Mouse (Mus musculus): ENCODE measurements around the gene Kndc1. TPM values are rescaled to one million over a fixed set of nuclear protein-coding genes. Genes with fewer than 3 reads are reported as not detected.
A peak's percentile ranks its signal among the peaks of the same experiment; 100 is the strongest.

Kndc1 gene
- polyA plus RNA-seq, 1 experiment, result not detected

- TF ChIP-seq CTCF (IDR thresholded peaks at IDR 0.05; ENCODE audit: insufficient read depth, low read depth, low read length) (no peak), POLR2A (IDR thresholded peaks at IDR 0.05; ENCODE audit: insufficient read depth, low read depth, low read length) (no peak)
- WGBS, result 29% methylated on average over 13 of the region's 13 CpGs
- Histone ChIP-seq H3K4me3 (ENCODE audit: insufficient read depth, low read depth, low read length) (peak overlapping the region; percentile 23), H3K4me1 (ENCODE audit: control insufficient read depth, insufficient read depth, low read length) (peaks cover 11% of the 10 kb centered on the region), H3K27ac (ENCODE audit: insufficient read depth, low read depth, low read length) (no peak overlapping the region)
Observed at GRCm38 (mm10) chr7:139979011-139979719, 84.7 kb downstream of the Kndc1 start.

DNA sequence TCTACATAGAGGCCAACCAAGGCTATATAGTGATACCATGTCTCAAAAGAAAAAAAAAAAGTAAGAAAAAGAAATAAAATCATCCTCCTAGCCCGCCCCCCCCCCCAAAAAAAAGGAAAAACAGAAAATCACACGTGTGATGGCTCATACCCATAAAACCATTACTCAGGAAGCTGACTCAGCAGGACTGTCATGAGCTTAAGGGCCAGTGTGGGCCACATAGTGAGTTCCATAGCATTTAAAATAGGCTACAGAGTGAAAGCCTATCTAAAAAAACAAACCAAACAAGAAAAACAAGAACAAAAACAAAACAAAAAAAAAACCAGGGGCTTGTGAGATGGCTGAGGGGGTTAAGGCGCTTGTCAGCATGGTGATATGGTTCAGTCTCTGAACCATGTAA lies 86.3 kb downstream of the Kndc1 start:
- TF ChIP-seq CTCF (IDR thresholded peaks at IDR 0.05; ENCODE audit: insufficient read depth, low read depth, low read length) (no peak), POLR2A (IDR thresholded peaks at IDR 0.05; ENCODE audit: insufficient read depth, low read depth, low read length) (no peak)
- H3K4me3 ChIP-seq (ENCODE audit: insufficient read depth, low read depth, low read length), result no peak overlapping the region
- peaks cover 11% of the 10 kb centered on the region for H3K4me1 ChIP-seq (ENCODE audit: control insufficient read depth, insufficient read depth, low read length)
- no peak overlapping the region for H3K27ac ChIP-seq (ENCODE audit: insufficient read depth, low read depth, low read length)
- WGBS, result 75% methylated on average over 3 of the region's 3 CpGs

DNA sequence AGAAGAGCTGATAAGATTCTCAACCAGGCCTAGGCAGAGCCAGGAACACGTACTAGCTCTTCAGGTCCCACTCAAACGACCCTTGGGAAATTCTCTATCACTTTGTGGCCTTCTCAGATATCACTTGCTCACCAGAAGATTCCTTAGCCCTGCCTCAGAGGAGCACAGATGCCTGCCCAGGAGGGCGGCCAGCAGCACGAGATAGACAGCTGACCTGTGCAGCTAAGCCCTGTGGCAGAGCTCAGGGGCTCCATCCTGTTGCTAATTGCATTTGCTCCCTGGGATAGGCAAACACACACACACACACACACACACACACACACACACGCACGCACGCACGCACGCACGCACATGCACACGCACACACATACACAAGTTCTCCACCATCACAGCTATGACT lies 87.6 kb downstream of the Kndc1 start:
- 90% methylated on average over 11 of the region's 11 CpGs for WGBS
- no peak overlapping the region for H3K27ac ChIP-seq (ENCODE audit: insufficient read depth, low read depth, low read length)
- TF ChIP-seq POLR2A (IDR thresholded peaks at IDR 0.05; ENCODE audit: insufficient read depth, low read depth, low read length) (no peak), CTCF (IDR thresholded peaks at IDR 0.05; ENCODE audit: insufficient read depth, low read depth, low read length) (no peak)
- H3K4me3 ChIP-seq (ENCODE audit: insufficient read depth, low read depth, low read length), result no peak overlapping the region
- H3K4me1 ChIP-seq (ENCODE audit: control insufficient read depth, insufficient read depth, low read length), result peaks cover 11% of the 10 kb centered on the region

GRCm38 (mm10) chr7:139984505-139984904 lies 90.0 kb downstream of the Kndc1 start:
- WGBS, result 95% methylated on average over 11 of the region's 11 CpGs
- TF ChIP-seq POLR2A (IDR thresholded peaks at IDR 0.05; ENCODE audit: insufficient read depth, low read depth, low read length), result no peak
- TF ChIP-seq CTCF (IDR thresholded peaks at IDR 0.05; ENCODE audit: insufficient read depth, low read depth, low read length), result no peak
- no peak overlapping the region for H3K27ac ChIP-seq (ENCODE audit: insufficient read depth, low read depth, low read length)
- H3K4me3 ChIP-seq (ENCODE audit: insufficient read depth, low read depth, low read length), result no peak overlapping the region
- H3K4me1 ChIP-seq (ENCODE audit: control insufficient read depth, insufficient read depth, low read length), result no peaks in the 10 kb centered on the region

GRCm38 (mm10) chr7:139988272-139988671 lies 93.8 kb downstream of the Kndc1 start:
- TF ChIP-seq CTCF (IDR thresholded peaks at IDR 0.05; ENCODE audit: insufficient read depth, low read depth, low read length) (no peak), POLR2A (IDR thresholded peaks at IDR 0.05; ENCODE audit: insufficient read depth, low read depth, low read length) (no peak)
- Histone ChIP-seq H3K4me1 (ENCODE audit: control insufficient read depth, insufficient read depth, low read length) (no peaks in the 10 kb centered on the region), H3K27ac (ENCODE audit: insufficient read depth, low read depth, low read length) (no peak overlapping the region), H3K4me3 (ENCODE audit: insufficient read depth, low read depth, low read length) (no peak overlapping the region)
- 88% methylated on average over 9 of the region's 9 CpGs for WGBS

- Histone ChIP-seq H3K4me3 (ENCODE audit: insufficient read depth, low read depth, low read length) (no peak overlapping the region), H3K4me1 (ENCODE audit: control insufficient read depth, insufficient read depth, low read length) (no peaks in the 10 kb centered on the region), H3K27ac (ENCODE audit: insufficient read depth, low read depth, low read length) (no peak overlapping the region)
- 67% methylated on average over 8 of the region's 8 CpGs for WGBS
- TF ChIP-seq CTCF (IDR thresholded peaks at IDR 0.05; ENCODE audit: insufficient read depth, low read depth, low read length) (no peak), POLR2A (IDR thresholded peaks at IDR 0.05; ENCODE audit: insufficient read depth, low read depth, low read length) (no peak)
Observed at GRCm38 (mm10) chr7:139990864-139991394, 96.4 kb downstream of the Kndc1 start.

Other genes starting within 250 kb of the Kndc1 start
- not detected in 2 replicates for gene Cfap46, start 210.9 kb upstream of the Kndc1 start, polyA plus RNA-seq (2012; ENCODE audit: insufficient read depth, insufficient read length, low replicate concordance, missing spikeins)
- not detected in 2 replicates for gene Adgra1, start 60.5 kb upstream of the Kndc1 start, polyA plus RNA-seq (2012; ENCODE audit: insufficient read depth, insufficient read length, low replicate concordance, missing spikeins)
- gene Utf1, start 49.1 kb downstream of the Kndc1 start, polyA plus RNA-seq (2012; ENCODE audit: insufficient read depth, insufficient read length, low replicate concordance, missing spikeins), result not detected in 2 replicates
- not detected in 2 replicates for gene 6430531B16Rik, start 84.1 kb downstream of the Kndc1 start, polyA plus RNA-seq (2012; ENCODE audit: insufficient read depth, insufficient read length, low replicate concordance, missing spikeins)
- gene Adam8, start 97.9 kb downstream of the Kndc1 start, polyA plus RNA-seq (2012; ENCODE audit: insufficient read depth, insufficient read length, low replicate concordance, missing spikeins), result not detected in 2 replicates
- not detected in 2 replicates for gene Zfp511, start 141.7 kb downstream of the Kndc1 start, polyA plus RNA-seq (2012; ENCODE audit: insufficient read depth, insufficient read length, low replicate concordance, missing spikeins)
- gene Tubgcp2, start 142.0 kb downstream of the Kndc1 start, polyA plus RNA-seq (2012; ENCODE audit: insufficient read depth, insufficient read length, low replicate concordance, missing spikeins), result not detected in 2 replicates
- not detected in 2 replicates for gene Msx3, start 154.4 kb downstream of the Kndc1 start, polyA plus RNA-seq (2012; ENCODE audit: insufficient read depth, insufficient read length, low replicate concordance, missing spikeins)
- gene Caly, start 187.9 kb downstream of the Kndc1 start, polyA plus RNA-seq (2012; ENCODE audit: insufficient read depth, insufficient read length, low replicate concordance, missing spikeins), result not detected in 2 replicates
- gene Prap1, start 198.7 kb downstream of the Kndc1 start, polyA plus RNA-seq (2012; ENCODE audit: insufficient read depth, insufficient read length, low replicate concordance, missing spikeins), result not detected in 2 replicates
- not detected in 2 replicates for gene Fuom, start 207.7 kb downstream of the Kndc1 start, polyA plus RNA-seq (2012; ENCODE audit: insufficient read depth, insufficient read length, low replicate concordance, missing spikeins)
- not detected in 2 replicates for gene Paox, start 221.1 kb downstream of the Kndc1 start, polyA plus RNA-seq (2012; ENCODE audit: insufficient read depth, insufficient read length, low replicate concordance, missing spikeins)
- not detected in 2 replicates for gene Echs1, start 221.8 kb downstream of the Kndc1 start, polyA plus RNA-seq (2012; ENCODE audit: insufficient read depth, insufficient read length, low replicate concordance, missing spikeins)
- not detected in 2 replicates for gene Mtg1, start 242.9 kb downstream of the Kndc1 start, polyA plus RNA-seq (2012; ENCODE audit: insufficient read depth, insufficient read length, low replicate concordance, missing spikeins)

Data from olfactory bulb, adult 2 months (tissue).